8 mouse cellular contexts compared by ENCODE assay signal in the genomic region with DNA sequence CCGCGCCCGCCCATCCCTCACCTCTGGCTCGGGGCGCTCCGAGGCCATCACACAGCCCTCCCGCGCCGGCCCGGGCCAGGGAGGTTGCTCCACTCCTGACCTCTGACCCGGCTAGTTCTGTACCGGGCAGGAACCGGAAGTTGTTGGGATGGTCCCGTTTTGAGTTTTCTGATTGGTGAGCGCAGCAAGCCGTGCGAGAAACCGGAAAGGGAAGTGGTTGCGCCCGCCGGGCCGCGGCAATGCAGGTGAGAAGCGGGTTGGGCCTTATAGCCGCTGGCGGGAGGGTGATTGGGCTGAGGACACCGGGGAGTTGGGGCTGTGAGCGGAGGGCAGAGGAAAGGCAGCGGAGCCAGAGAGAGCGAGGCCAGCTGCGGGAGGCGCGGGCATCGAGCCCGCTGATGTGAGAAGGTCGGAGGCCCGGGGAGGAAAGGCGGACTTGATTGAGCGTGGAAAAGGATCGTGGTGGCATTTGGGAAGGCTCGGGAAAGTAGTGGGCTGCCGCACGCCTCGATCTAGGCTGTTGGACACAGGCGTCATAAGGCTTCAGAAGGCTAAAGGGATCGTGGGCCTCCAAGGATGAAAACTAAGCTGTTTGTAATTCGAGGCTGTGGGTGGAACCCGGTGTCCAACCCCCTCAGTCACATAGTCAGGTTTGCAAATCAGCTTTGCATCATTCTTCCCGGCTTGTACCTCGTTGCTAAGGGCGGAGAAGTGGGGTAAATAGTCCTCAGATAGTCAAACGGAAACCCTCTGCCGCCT. TPM values are rescaled to one million over a fixed set of nuclear protein-coding genes. Genes with fewer than 3 reads are reported as not detected.
DNase-seq lines count a peak whose midpoint lies in the region; ATAC-seq and TF ChIP-seq lines count a peak whose summit lies in the region.

A gene (minus strand): TSS at position 132 of the 759 bp plus-strand sequence.
A gene (plus strand): TSS at position 196 of the 759 bp plus-strand sequence.

- peak; percentile 97 for ATAC-seq in G1E (ENCODE audit: extremely low read depth, insufficient number of reproducible peaks, low FRiP score, poor library complexity, severe bottlenecking)
- ATAC-seq in forebrain, postnatal 0 days, result peak; percentile 97
- peak; percentile 95 for ATAC-seq in lung, embryonic 15.5 days (ENCODE audit: borderline replicate concordance, extremely low read depth, low FRiP score, low TSS enrichment)

- no peaks in the 10 kb centered on the region for H3K27me3 ChIP-seq in G1E (ENCODE audit: insufficient read depth, low read length)
- H3K27me3 ChIP-seq in forebrain, postnatal 0 days (ENCODE audit: insufficient read depth, low read length), result no peaks in the 10 kb centered on the region
- no peaks in the 10 kb centered on the region for H3K27me3 ChIP-seq in lung, embryonic 15.5 days

- H3K36me3 ChIP-seq in G1E (replicated peaks), result peaks cover 68% of the 10 kb centered on the region
- H3K36me3 ChIP-seq in forebrain, postnatal 0 days (ENCODE audit: insufficient read depth), result peaks cover 37% of the 10 kb centered on the region
- H3K36me3 ChIP-seq in lung, embryonic 15.5 days, result peaks cover 29% of the 10 kb centered on the region

- peak within 1 kb of the TSS; percentile 76 for H3K27ac ChIP-seq in forebrain, postnatal 0 days (ENCODE audit: low read depth, low read length)
- peak within 1 kb of the TSS; percentile 60; the same call in 1 of the 2 replicates for H3K27ac ChIP-seq in lung, embryonic 15.5 days

- H3K9ac ChIP-seq in forebrain, postnatal 0 days, result peak within 1 kb of the TSS; percentile 87
- H3K9ac ChIP-seq in lung, embryonic 15.5 days, result peak within 1 kb of the TSS; percentile 93

- peak within 1 kb of the TSS; percentile 96 for H3K4me3 ChIP-seq in G1E (ENCODE audit: low read depth, low read length)
- peak within 1 kb of the TSS; percentile 85 for H3K4me3 ChIP-seq in forebrain, postnatal 0 days (ENCODE audit: low read depth, low read length)
- H3K4me3 ChIP-seq in lung, embryonic 15.5 days, result peak within 1 kb of the TSS; percentile 98

- DNase-seq in G1E (ENCODE audit: low spot score), result peak; percentile 100
- peak; percentile 89 to 94 for DNase-seq in cerebellum, adult 18-20 months
- DNase-seq in forebrain, postnatal 0 days, result peak; percentile 90
- DNase-seq in heart, postnatal 4 days, result peak; percentile 91
- DNase-seq in layer of hippocampus, adult 8-10 months (ENCODE audit: low spot score in 2 of 2), result peak; percentile 86 to 90
- peak; percentile 80 for DNase-seq in ovary, adult 18-20 months (ENCODE audit: low spot score)
- peak; percentile 93 for DNase-seq in thymus, postnatal 0 days (ENCODE audit: low spot score)

- H3K9me3 ChIP-seq in G1E (replicated peaks), result no peaks in the 10 kb centered on the region
- H3K9me3 ChIP-seq in forebrain, postnatal 0 days (ENCODE audit: low read length), result no peaks in the 10 kb centered on the region
- no peaks in the 10 kb centered on the region for H3K9me3 ChIP-seq in lung, embryonic 15.5 days

- TF ChIP-seq CTCF in G1E (IDR thresholded peaks at IDR 0.05; ENCODE audit: low read depth, low read length), result no peak
- no peak for TF ChIP-seq CTCF in forebrain, postnatal 0 days (IDR thresholded peaks at IDR 0.05; ENCODE audit: low read depth)

- WGBS in forebrain, postnatal 0 days, result 1% methylated on average over 52 of the region's 53 CpGs
- WGBS in lung, embryonic 15.5 days, result under 1% methylated on average over 53 of the region's 53 CpGs

- peak within 1 kb of the TSS; percentile 77 for H3K4me2 ChIP-seq in forebrain, postnatal 0 days (ENCODE audit: low read depth)
- peak within 1 kb of the TSS; percentile 72 for H3K4me2 ChIP-seq in lung, embryonic 15.5 days

- H3K4me1 ChIP-seq in G1E (ENCODE audit: insufficient read depth, low read depth, low read length), result peaks cover 47% of the 10 kb centered on the region
- H3K4me1 ChIP-seq in forebrain, postnatal 0 days (ENCODE audit: insufficient read depth), result 0 out of 2 replicates have a peak, but pooled peaks cover 6% of the 10 kb centered on the region
- peaks cover 17% of the 10 kb centered on the region for H3K4me1 ChIP-seq in lung, embryonic 15.5 days

RNA-seq across cellular contexts. Expression of the first gene that starts in this region (rescaled TPM):
- 28.3 and 28.5 TPM in 2 replicates for total RNA-seq in G1E (2014; fragmentation: Nextera tagmentation)
- total RNA-seq in G1E (2017), result 5.2 and 6.2 TPM in 2 replicates
- 64.3 and 82.7 TPM in 2 replicates for polyA plus RNA-seq in G1E (2012)
- total RNA-seq in forebrain, postnatal 0 days (2014; rRNA removed), result 13.5 and 21.1 TPM in 2 replicates
- polyA plus RNA-seq in forebrain, postnatal 0 days (2015; fragmentation: Nextera tagmentation; extraction: Ambion mirVana), result 1.6 and 3.4 TPM in 2 replicates
- total RNA-seq in heart, postnatal 4 days (2021), result 10 to 100 TPM; 17.1 to 17.7 TPM
- 10 to 100 TPM; 34.8 to 56.1 (median 42.5) TPM for total RNA-seq in layer of hippocampus, adult 8-10 months (2022)
- polyA plus RNA-seq in lung, embryonic 15.5 days (2015; fragmentation: Nextera tagmentation; extraction: Ambion mirVana), result 6.6 and 7.0 TPM in 2 replicates
- polyA plus RNA-seq in thymus, postnatal 0 days (2015; fragmentation: Nextera tagmentation; extraction: Ambion mirVana), result 5.4 and 8.4 TPM in 2 replicates

RNA-seq across cellular contexts. Expression of the second gene that starts in this region (rescaled TPM):
- 73.5 and 87.0 TPM in 2 replicates for total RNA-seq in G1E (2014; fragmentation: Nextera tagmentation)
- 124 and 133 TPM in 2 replicates for total RNA-seq in G1E (2017)
- 43.4 and 45.0 TPM in 2 replicates for polyA plus RNA-seq in G1E (2012)
- 79.6 and 82.9 TPM in 2 replicates for total RNA-seq in forebrain, postnatal 0 days (2014; rRNA removed)
- 86.6 and 96.2 TPM in 2 replicates for polyA plus RNA-seq in forebrain, postnatal 0 days (2015; fragmentation: Nextera tagmentation; extraction: Ambion mirVana)
- 10 to 100 TPM; 60.2 to 60.5 TPM for total RNA-seq in heart, postnatal 4 days (2021)
- total RNA-seq in layer of hippocampus, adult 8-10 months (2022), result 10 to 100 TPM; 54.8 to 59.6 (median 56.1) TPM
- polyA plus RNA-seq in lung, embryonic 15.5 days (2015; fragmentation: Nextera tagmentation; extraction: Ambion mirVana), result 86.0 and 90.9 TPM in 2 replicates
- 103 and 109 TPM in 2 replicates for polyA plus RNA-seq in thymus, postnatal 0 days (2015; fragmentation: Nextera tagmentation; extraction: Ambion mirVana)

Comparison
In these comparisons a context has a peak if more than half of its experiments do, and no peak if none do; other contexts are left out.
1. Peak in every context shown above with its lines: DNase-seq, ATAC-seq, H3K4me3 ChIP-seq and H3K27ac ChIP-seq.